Mouse (Mus musculus) kidney, embryonic 15.5 days (tissue): ENCODE measurements at regions not wholly inside any gene's neighbourhood (a gene's known extent, or its start where the extent isn't known, plus 50 kb on each side); places are given as distances from the start of the nearest gene placed in this dataset.
A peak's percentile ranks its signal among the peaks of the same experiment; 100 is the strongest.

Experiments used
- ATAC-seq: fragments of 200-750 bp; cut with Nextera tagmentation; replicated peaks from 2 replicates; pipeline ENCODE4 v1.8.0; 2017; ENCODE audit warnings: moderate TSS enrichment; ENCODE audit not compliant: low FRiP score
- H3K27ac ChIP-seq: fragments of 300-500 bp; sonication (generic); 2 replicates; pipeline ENCODE4 v1.5.1; 2015; ENCODE audit warnings: mild to moderate bottlenecking, inconsistent platforms
- H3K27me3 ChIP-seq: fragments of 300-500 bp; sonication (generic); 2 replicates; pipeline ENCODE4 v1.6.1; 2015; ENCODE audit warnings: inconsistent platforms
- H3K36me3 ChIP-seq: fragments of 300-500 bp; sonication (generic); 2 replicates; pipeline ENCODE4 v1.6.1; 2015; ENCODE audit warnings: inconsistent platforms
- H3K4me1 ChIP-seq: fragments of 300-500 bp; sonication (generic); 2 replicates; pipeline ENCODE4 v1.6.1; 2015; ENCODE audit warnings: inconsistent platforms
- H3K4me2 ChIP-seq: fragments of 300-500 bp; sonication (generic); 2 replicates; pipeline ENCODE4 v1.6.1; 2015; ENCODE audit warnings: moderate library complexity, mild to moderate bottlenecking, inconsistent platforms
- H3K4me3 ChIP-seq: fragments of 300-500 bp; sonication (generic); replicated peaks from 2 replicates; pipeline ENCODE4 v1.5.1; 2015; ENCODE audit warnings: mild to moderate bottlenecking, inconsistent platforms
- H3K9ac ChIP-seq: fragments of 300-500 bp; sonication (generic); 2 replicates; pipeline ENCODE4 v1.6.1; 2015; ENCODE audit warnings: mild to moderate bottlenecking, inconsistent platforms
- H3K9me3 ChIP-seq: fragments of 300-500 bp; sonication (generic); replicated peaks from 2 replicates; pipeline ENCODE4 v1.6.1; 2016; ENCODE audit warnings: inconsistent platforms
- WGBS: fragments of 180-500 bp; shearing (Covaris S2); methylation state at CpG from one replicate; pipeline ENCODE4 v1.1.7; 2015; ENCODE audit warnings: mixed read lengths; 5-methylcytosine and 5-hydroxymethylcytosine counted together

GRCm38 (mm10) chr1:168012069-168012468, 323.0 kb downstream of the Lmx1a start:
- no peak overlapping the region for H3K4me2 ChIP-seq
- H3K4me1 ChIP-seq: no peaks in the 10 kb centered on the region
- H3K4me3 ChIP-seq: no peak overlapping the region
- no peak overlapping the region for H3K9ac ChIP-seq
- H3K27me3 ChIP-seq: no peaks in the 10 kb centered on the region
- no peak overlapping the region for H3K27ac ChIP-seq
- no peaks in the 10 kb centered on the region for H3K9me3 ChIP-seq
- WGBS: 74% methylated on average over 4 of the region's 4 CpGs
- no peaks in the 10 kb centered on the region for H3K36me3 ChIP-seq
- ATAC-seq: no peak

GRCm38 (mm10) chr1:168012611-168013010, 323.6 kb downstream of the Lmx1a start:
- no peaks in the 10 kb centered on the region for H3K9me3 ChIP-seq
- no peaks in the 10 kb centered on the region for H3K36me3 ChIP-seq
- H3K27ac ChIP-seq: no peak overlapping the region
- H3K4me1 ChIP-seq: no peaks in the 10 kb centered on the region
- no peak overlapping the region for H3K4me2 ChIP-seq
- no peak overlapping the region for H3K4me3 ChIP-seq
- no peaks in the 10 kb centered on the region for H3K27me3 ChIP-seq
- WGBS: 66% methylated on average over 5 of the region's 5 CpGs
- no peak overlapping the region for H3K9ac ChIP-seq
- no peak for ATAC-seq

GRCm38 (mm10) chr1:168016375-168016890, 327.4 kb downstream of the Lmx1a start:
- no peak overlapping the region for H3K27ac ChIP-seq
- H3K36me3 ChIP-seq: no peaks in the 10 kb centered on the region
- WGBS: 79% methylated on average over 5 of the region's 5 CpGs
- H3K27me3 ChIP-seq: no peaks in the 10 kb centered on the region
- no peak overlapping the region for H3K4me3 ChIP-seq
- H3K9me3 ChIP-seq: no peaks in the 10 kb centered on the region
- no peak overlapping the region for H3K9ac ChIP-seq
- H3K4me2 ChIP-seq: no peak overlapping the region
- no peak for ATAC-seq
- no peaks in the 10 kb centered on the region for H3K4me1 ChIP-seq

GRCm38 (mm10) chr1:168026481-168026880, 337.4 kb downstream of the Lmx1a start:
- Histone ChIP-seq H3K36me3 (no peaks in the 10 kb centered on the region), H3K27ac (0 out of 2 replicates have a peak overlapping the region, but pooled peaks have one; percentile 15), H3K9ac (no peak overlapping the region), H3K4me2 (no peak overlapping the region), H3K9me3 (no peaks in the 10 kb centered on the region), H3K4me3 (no peak overlapping the region), H3K27me3 (no peaks in the 10 kb centered on the region), H3K4me1 (0 out of 2 replicates have a peak, but pooled peaks cover 5% of the 10 kb centered on the region)
- peak; percentile 75; the same call in 1 of the 2 replicates for ATAC-seq
- 55% methylated on average over 3 of the region's 3 CpGs for WGBS

- H3K36me3 ChIP-seq: no peaks in the 10 kb centered on the region
- no peak overlapping the region for H3K4me3 ChIP-seq
- H3K9me3 ChIP-seq: no peaks in the 10 kb centered on the region
- no peak for ATAC-seq
- 65% methylated on average over 10 of the region's 10 CpGs for WGBS
- H3K4me2 ChIP-seq: no peak overlapping the region
- H3K4me1 ChIP-seq: no peaks in the 10 kb centered on the region
- no peak overlapping the region for H3K27ac ChIP-seq
- no peaks in the 10 kb centered on the region for H3K27me3 ChIP-seq
- H3K9ac ChIP-seq: no peak overlapping the region
Observed at GRCm38 (mm10) chr1:168044765-168045164, 355.7 kb downstream of the Lmx1a start.

- Histone ChIP-seq H3K27ac (no peak overlapping the region), H3K36me3 (no peaks in the 10 kb centered on the region), H3K27me3 (no peaks in the 10 kb centered on the region), H3K4me1 (no peaks in the 10 kb centered on the region), H3K9ac (no peak overlapping the region), H3K4me2 (no peak overlapping the region), H3K4me3 (no peak overlapping the region), H3K9me3 (no peaks in the 10 kb centered on the region)
- 75% methylated on average over 7 of the region's 7 CpGs for WGBS
- ATAC-seq: no peak
Observed at GRCm38 (mm10) chr1:168046347-168046746, 357.3 kb downstream of the Lmx1a start.

- ATAC-seq: no peak
- H3K27ac ChIP-seq: no peak overlapping the region
- 100% methylated on average over 1 of the region's 1 CpGs for WGBS
- H3K4me2 ChIP-seq: no peak overlapping the region
- H3K4me1 ChIP-seq: no peaks in the 10 kb centered on the region
- no peaks in the 10 kb centered on the region for H3K9me3 ChIP-seq
- no peaks in the 10 kb centered on the region for H3K36me3 ChIP-seq
- no peaks in the 10 kb centered on the region for H3K27me3 ChIP-seq
- no peak overlapping the region for H3K4me3 ChIP-seq
- H3K9ac ChIP-seq: no peak overlapping the region
Observed at GRCm38 (mm10) chr1:168046749-168047148, 357.7 kb downstream of the Lmx1a start.

- no peaks in the 10 kb centered on the region for H3K4me1 ChIP-seq
- no peaks in the 10 kb centered on the region for H3K36me3 ChIP-seq
- no peak overlapping the region for H3K9ac ChIP-seq
- H3K4me2 ChIP-seq: no peak overlapping the region
- ATAC-seq: no peak
- no peak overlapping the region for H3K27ac ChIP-seq
- WGBS: 87% methylated on average over 3 of the region's 3 CpGs
- no peaks in the 10 kb centered on the region for H3K9me3 ChIP-seq
- no peak overlapping the region for H3K4me3 ChIP-seq
- no peaks in the 10 kb centered on the region for H3K27me3 ChIP-seq
Observed at GRCm38 (mm10) chr1:168049965-168050364, 360.9 kb downstream of the Lmx1a start.

- no peaks in the 10 kb centered on the region for H3K27me3 ChIP-seq
- WGBS: 0% methylated on average over 7 of the region's 7 CpGs
- no peaks in the 10 kb centered on the region for H3K9me3 ChIP-seq
- peaks cover 4% of the 10 kb centered on the region; the same call in 1 of the 2 replicates for H3K4me1 ChIP-seq
- ATAC-seq: no peak
- H3K4me2 ChIP-seq: peak overlapping the region; percentile 38
- H3K27ac ChIP-seq: no peak overlapping the region
- H3K9ac ChIP-seq: no peak overlapping the region
- H3K36me3 ChIP-seq: no peaks in the 10 kb centered on the region
- H3K4me3 ChIP-seq: no peak overlapping the region
Observed at GRCm38 (mm10) chr1:168056479-168056878, 367.4 kb downstream of the Lmx1a start.

GRCm38 (mm10) chr1:168057479-168057878, 368.4 kb downstream of the Lmx1a start:
- Histone ChIP-seq H3K4me1 (peaks cover 4% of the 10 kb centered on the region; the same call in 1 of the 2 replicates), H3K4me2 (no peak overlapping the region), H3K9me3 (no peaks in the 10 kb centered on the region), H3K4me3 (no peak overlapping the region), H3K9ac (no peak overlapping the region), H3K36me3 (no peaks in the 10 kb centered on the region), H3K27ac (no peak overlapping the region), H3K27me3 (no peaks in the 10 kb centered on the region)
- 82% methylated on average over 9 of the region's 9 CpGs for WGBS
- ATAC-seq: no peak

- Histone ChIP-seq H3K9me3 (no peaks in the 10 kb centered on the region), H3K36me3 (no peaks in the 10 kb centered on the region), H3K27ac (no peak overlapping the region), H3K4me2 (no peak overlapping the region), H3K27me3 (no peaks in the 10 kb centered on the region), H3K4me3 (no peak overlapping the region), H3K4me1 (peaks cover 4% of the 10 kb centered on the region; the same call in 1 of the 2 replicates), H3K9ac (no peak overlapping the region)
- no peak for ATAC-seq
- WGBS: 94% methylated on average over 4 of the region's 4 CpGs
Observed at GRCm38 (mm10) chr1:168058769-168059168, 369.7 kb downstream of the Lmx1a start.

- Histone ChIP-seq H3K27me3 (no peaks in the 10 kb centered on the region), H3K36me3 (no peaks in the 10 kb centered on the region), H3K27ac (no peak overlapping the region), H3K4me3 (no peak overlapping the region), H3K4me1 (peaks cover 6% of the 10 kb centered on the region), H3K9me3 (no peaks in the 10 kb centered on the region), H3K4me2 (no peak overlapping the region), H3K9ac (no peak overlapping the region)
- no peak for ATAC-seq
- WGBS: 78% methylated on average over 7 of the region's 7 CpGs
Observed at GRCm38 (mm10) chr1:168064065-168064664, 367.9 kb downstream of the Pbx1 start.

GRCm38 (mm10) chr1:168065598-168066041, 366.4 kb downstream of the Pbx1 start:
- Histone ChIP-seq H3K4me2 (no peak overlapping the region), H3K4me1 (peaks cover 6% of the 10 kb centered on the region), H3K9ac (no peak overlapping the region), H3K9me3 (no peaks in the 10 kb centered on the region), H3K27ac (no peak overlapping the region), H3K27me3 (no peaks in the 10 kb centered on the region), H3K36me3 (no peaks in the 10 kb centered on the region), H3K4me3 (no peak overlapping the region)
- 60% methylated on average over 6 of the region's 6 CpGs for WGBS
- no peak for ATAC-seq
